Mouse (Mus musculus): ENCODE measurements around the gene Crebbp. TPM values are rescaled to one million over a fixed set of nuclear protein-coding genes. Genes with fewer than 3 reads are reported as not detected.
A peak's percentile ranks its signal among the peaks of the same experiment; 100 is the strongest.
"Not testable (repeated sequence)": the region's sequence is repeated elsewhere in the genome, so short reads cannot be mapped to it uniquely, and the experiment has no call there.

Gene Crebbp
- 41.2 and 41.6 TPM in 2 replicates for polyA plus RNA-seq (2015; fragmentation: Nextera tagmentation; extraction: Ambion mirVana)

GRCm38 (mm10) chr16:4213799-4214551 is at the start of gene Crebbp:
Gene Crebbp, minus strand, starts transcription at chr16:4213997.
- H3K9ac ChIP-seq = peak within 1 kb of the TSS; percentile 89
- WGBS = under 1% methylated on average over 66 of the region's 92 CpGs
- ATAC-seq (ENCODE audit: low FRiP score) = peak; percentile 94

DNA sequence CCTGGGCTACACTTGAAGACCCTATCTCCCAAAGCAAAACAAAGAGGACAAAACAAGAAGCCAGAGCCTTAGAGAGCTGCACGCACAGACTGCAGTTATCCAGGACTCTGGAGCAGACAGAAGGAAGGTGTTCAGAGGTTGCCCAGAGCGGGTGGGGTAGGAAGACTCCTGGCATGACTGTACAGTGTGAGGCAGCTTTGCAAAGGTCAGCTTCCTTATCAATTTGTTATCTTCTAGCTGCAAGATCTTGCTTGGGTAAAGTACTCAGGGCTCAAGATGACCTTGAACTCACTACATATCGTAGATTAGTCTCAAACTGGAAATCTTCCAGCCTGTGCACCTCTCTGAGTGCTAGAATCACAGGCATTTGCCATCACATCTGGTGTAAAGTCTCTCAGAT is 49.7 kb upstream of the Crebbp start:
- Histone ChIP-seq H3K9ac (no peak overlapping the region), H3K36me3 (no peaks in the 10 kb centered on the region), H3K9me3 (no peaks in the 10 kb centered on the region), H3K27me3 (peaks cover 5% of the 10 kb centered on the region; the same call in 1 of the 2 replicates), H3K27ac (no peak overlapping the region), H3K4me3 (no peak overlapping the region), H3K4me2 (no peak overlapping the region), H3K4me1 (replicated peaks) (peaks cover 9% of the 10 kb centered on the region)
- no peak for ATAC-seq (ENCODE audit: low FRiP score)
- 87% methylated on average over 3 of the region's 3 CpGs for WGBS

More at GRCm38 (mm10) chr16:4213799-4214551, at the start of gene Crebbp:
- Histone ChIP-seq H3K4me3 (peak within 1 kb of the TSS; percentile 95), H3K4me1 (replicated peaks) (peaks cover 31% of the 10 kb centered on the region), H3K4me2 (peak within 1 kb of the TSS; percentile 87), H3K36me3 (no peaks in the 10 kb centered on the region), H3K27me3 (peaks cover 12% of the 10 kb centered on the region; the same call in 1 of the 2 replicates), H3K9me3 (no peaks in the 10 kb centered on the region), H3K27ac (peak within 1 kb of the TSS; percentile 99)

DNA sequence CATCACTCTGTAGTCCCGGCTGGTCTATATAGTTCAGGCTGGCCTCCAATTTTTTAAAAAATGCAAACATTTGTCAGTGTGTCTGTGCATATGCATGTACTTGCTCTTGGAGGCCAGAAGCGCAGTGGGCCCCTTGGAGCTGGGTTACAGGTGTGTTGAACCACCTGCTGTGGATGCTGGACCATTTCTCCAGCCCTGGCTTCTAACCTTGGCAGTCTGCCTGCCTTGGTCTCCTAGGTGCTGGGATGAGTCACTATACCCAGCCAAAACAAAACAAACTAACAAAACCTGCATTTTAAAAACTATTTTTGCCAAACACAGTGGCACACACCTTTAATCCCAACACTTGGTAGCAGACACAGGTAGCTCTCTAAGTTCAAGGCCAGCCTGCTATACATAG is 43.7 kb upstream of the Crebbp start:
- H3K4me1 ChIP-seq (replicated peaks) = no peaks in the 10 kb centered on the region
- 79% methylated on average over 2 of the region's 2 CpGs for WGBS
- no peaks in the 10 kb centered on the region for H3K36me3 ChIP-seq
- ATAC-seq (ENCODE audit: low FRiP score) = no peak
- H3K9ac ChIP-seq = no peak overlapping the region
- H3K27me3 ChIP-seq = no peaks in the 10 kb centered on the region
- no peak overlapping the region for H3K27ac ChIP-seq
- H3K4me3 ChIP-seq = no peak overlapping the region
- no peaks in the 10 kb centered on the region for H3K9me3 ChIP-seq
- no peak overlapping the region for H3K4me2 ChIP-seq

- no peak overlapping the region for H3K9ac ChIP-seq
- no peak overlapping the region for H3K4me2 ChIP-seq
- peaks cover 18% of the 10 kb centered on the region for H3K9me3 ChIP-seq
- ATAC-seq (ENCODE audit: low FRiP score) = no peak
- H3K27me3 ChIP-seq = no peaks in the 10 kb centered on the region
- no peaks in the 10 kb centered on the region for H3K4me1 ChIP-seq (replicated peaks)
- 88% methylated on average over 3 of the region's 3 CpGs for whole genome bisulfite sequencing
- H3K27ac ChIP-seq = no peak overlapping the region
- H3K36me3 ChIP-seq = no peaks in the 10 kb centered on the region
- no peak overlapping the region for H3K4me3 ChIP-seq
These were observed 35.0 kb upstream of the Crebbp start for GRCm38 (mm10) chr16:4248791-4249190.

DNA sequence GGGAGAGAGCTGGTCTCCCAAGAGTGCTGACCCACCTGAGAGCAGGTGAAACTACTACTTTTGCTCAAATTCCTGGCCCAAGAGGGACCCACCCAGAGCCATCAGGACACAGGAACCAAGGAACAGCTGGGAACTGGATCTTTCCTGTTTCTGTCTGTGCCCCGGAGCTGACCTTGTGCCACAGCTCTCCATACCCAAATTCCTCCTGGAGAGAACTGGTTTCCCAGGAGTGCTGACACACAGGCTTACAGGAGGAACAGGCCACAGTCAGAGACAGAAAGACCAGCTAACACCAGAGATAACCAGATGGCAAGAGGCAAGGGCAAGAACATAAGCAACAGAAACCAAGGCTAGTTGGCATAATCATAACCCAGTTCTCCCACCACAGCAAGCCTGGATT is 31.4 kb upstream of the Crebbp start:
- H3K9ac ChIP-seq; H3K9me3 ChIP-seq; H3K4me2 ChIP-seq; H3K4me1 ChIP-seq (replicated peaks); ATAC-seq (ENCODE audit: low FRiP score); H3K36me3 ChIP-seq; H3K4me3 ChIP-seq; H3K27me3 ChIP-seq; H3K27ac ChIP-seq: not testable (repeated sequence)
- WGBS = 94% methylated on average over 1 of the region's 1 CpGs

DNA sequence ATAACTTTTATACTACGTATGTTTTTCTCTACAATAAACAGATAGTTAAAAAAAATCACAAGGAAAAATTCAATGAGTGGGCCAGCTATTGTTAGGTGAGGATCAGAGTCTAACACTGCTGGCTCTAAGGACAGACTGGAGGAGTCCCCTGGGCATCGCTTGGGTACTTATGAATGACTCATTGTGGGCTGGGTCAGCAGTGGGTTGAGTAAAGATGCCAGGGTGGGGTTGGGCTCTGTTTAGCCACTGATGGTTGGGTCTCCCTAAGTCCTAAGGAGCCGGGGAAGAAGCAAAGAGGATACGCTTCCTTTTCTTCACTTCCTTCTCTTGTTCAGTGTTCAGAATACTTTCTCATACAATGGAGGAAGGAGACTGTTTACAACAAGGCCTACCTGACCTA is 22.3 kb upstream of the Crebbp start:
- no peak for ATAC-seq (ENCODE audit: low FRiP score)
- Histone ChIP-seq H3K27ac (no peak overlapping the region), H3K9ac (no peak overlapping the region), H3K4me1 (replicated peaks) (no peaks in the 10 kb centered on the region), H3K9me3 (no peaks in the 10 kb centered on the region), H3K27me3 (no peaks in the 10 kb centered on the region), H3K36me3 (no peaks in the 10 kb centered on the region), H3K4me3 (no peak overlapping the region), H3K4me2 (no peak overlapping the region)
- WGBS = 91% methylated on average over 4 of the region's 4 CpGs

DNA sequence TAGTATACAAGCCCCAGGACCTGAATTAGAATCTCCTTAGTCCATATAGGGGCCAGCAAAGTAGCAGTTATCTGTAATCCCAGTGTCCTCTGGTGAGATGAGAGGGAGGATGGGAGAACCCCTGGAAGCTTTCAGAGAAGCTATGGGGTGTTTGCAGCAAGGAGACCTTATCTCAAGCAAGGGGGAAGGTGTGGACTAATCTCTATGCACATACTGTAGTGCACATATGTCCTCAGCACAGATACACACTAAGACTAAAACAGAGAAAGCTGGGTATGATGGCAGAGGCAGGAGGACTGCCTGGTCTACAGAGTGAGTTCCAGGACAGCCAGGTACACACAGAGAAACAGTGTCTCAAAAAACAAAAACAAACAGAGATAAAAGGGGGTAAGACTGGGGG is 21.8 kb upstream of the Crebbp start:
- no peak overlapping the region for H3K27ac ChIP-seq
- H3K36me3 ChIP-seq = no peaks in the 10 kb centered on the region
- no peak overlapping the region for H3K9ac ChIP-seq
- H3K4me1 ChIP-seq (replicated peaks) = no peaks in the 10 kb centered on the region
- H3K9me3 ChIP-seq = no peaks in the 10 kb centered on the region
- no peaks in the 10 kb centered on the region for H3K27me3 ChIP-seq
- no peak for ATAC-seq (ENCODE audit: low FRiP score)
- H3K4me3 ChIP-seq = no peak overlapping the region
- H3K4me2 ChIP-seq = no peak overlapping the region

DNA sequence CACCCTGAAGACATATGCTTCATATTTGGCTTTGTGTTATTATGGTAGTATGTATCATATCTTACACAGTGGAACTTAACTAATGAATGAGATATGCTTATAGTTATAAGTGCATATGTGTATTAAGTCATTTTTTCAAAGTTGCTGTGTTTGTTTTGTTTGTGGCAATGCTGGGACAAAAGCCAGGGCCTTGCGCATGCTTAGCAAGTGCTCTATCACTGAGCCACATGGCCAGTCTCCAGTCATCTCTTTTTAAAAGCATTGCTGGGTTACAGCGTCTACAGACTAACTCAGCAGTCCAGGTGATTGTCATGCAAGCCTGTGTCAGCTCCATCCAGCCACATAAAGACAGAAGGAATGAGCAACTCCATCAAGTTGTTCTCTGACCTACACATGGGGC is 12.0 kb upstream of the Crebbp start:
- 91% methylated on average over 2 of the region's 2 CpGs for WGBS
- ATAC-seq (ENCODE audit: low FRiP score) = no peak
- Histone ChIP-seq H3K4me1 (replicated peaks) (no peaks in the 10 kb centered on the region), H3K4me3 (no peak overlapping the region), H3K4me2 (no peak overlapping the region), H3K36me3 (no peaks in the 10 kb centered on the region), H3K9ac (no peak overlapping the region), H3K27ac (no peak overlapping the region), H3K27me3 (no peaks in the 10 kb centered on the region), H3K9me3 (no peaks in the 10 kb centered on the region)

DNA sequence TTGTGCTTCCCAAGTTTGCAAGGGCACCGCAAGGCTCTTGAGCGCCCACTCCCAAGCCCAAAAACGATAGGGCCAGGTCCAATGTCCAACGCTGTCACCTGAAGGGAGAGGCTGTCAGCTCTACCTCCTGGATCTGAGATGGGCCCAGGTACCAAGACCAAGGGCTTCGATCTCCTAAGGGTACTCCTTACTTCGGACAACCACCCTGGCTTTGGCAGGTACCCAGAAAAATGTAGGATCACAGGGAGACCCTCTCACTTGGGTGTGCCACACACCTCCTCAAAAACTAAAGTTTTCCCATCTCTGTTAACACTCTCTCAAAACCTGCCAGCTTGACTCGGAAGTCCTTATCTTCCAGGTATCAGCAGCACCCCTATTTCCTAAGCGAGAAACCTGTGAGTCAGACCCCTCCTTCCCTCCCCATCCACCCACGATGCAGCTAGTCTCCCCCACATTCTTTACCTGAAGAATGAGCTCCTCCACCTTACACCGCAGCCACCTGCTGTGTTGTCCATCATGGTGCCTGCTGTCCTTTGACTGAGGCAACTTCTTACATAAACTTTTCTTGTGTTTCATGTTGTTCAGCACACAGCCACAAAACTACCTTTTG is 939 bp upstream of the Crebbp start:
- Histone ChIP-seq H3K4me1 (replicated peaks) (peaks cover 27% of the 10 kb centered on the region), H3K36me3 (no peaks in the 10 kb centered on the region), H3K4me2 (peak overlapping the region; percentile 80), H3K4me3 (peak overlapping the region; percentile 95), H3K9ac (peak overlapping the region; percentile 89), H3K9me3 (no peaks in the 10 kb centered on the region), H3K27ac (peak overlapping the region; percentile 99), H3K27me3 (peaks cover 12% of the 10 kb centered on the region; the same call in 1 of the 2 replicates)
- WGBS = 46% methylated on average over 10 of the region's 10 CpGs
- peak; percentile 34 for ATAC-seq (ENCODE audit: low FRiP score)

DNA sequence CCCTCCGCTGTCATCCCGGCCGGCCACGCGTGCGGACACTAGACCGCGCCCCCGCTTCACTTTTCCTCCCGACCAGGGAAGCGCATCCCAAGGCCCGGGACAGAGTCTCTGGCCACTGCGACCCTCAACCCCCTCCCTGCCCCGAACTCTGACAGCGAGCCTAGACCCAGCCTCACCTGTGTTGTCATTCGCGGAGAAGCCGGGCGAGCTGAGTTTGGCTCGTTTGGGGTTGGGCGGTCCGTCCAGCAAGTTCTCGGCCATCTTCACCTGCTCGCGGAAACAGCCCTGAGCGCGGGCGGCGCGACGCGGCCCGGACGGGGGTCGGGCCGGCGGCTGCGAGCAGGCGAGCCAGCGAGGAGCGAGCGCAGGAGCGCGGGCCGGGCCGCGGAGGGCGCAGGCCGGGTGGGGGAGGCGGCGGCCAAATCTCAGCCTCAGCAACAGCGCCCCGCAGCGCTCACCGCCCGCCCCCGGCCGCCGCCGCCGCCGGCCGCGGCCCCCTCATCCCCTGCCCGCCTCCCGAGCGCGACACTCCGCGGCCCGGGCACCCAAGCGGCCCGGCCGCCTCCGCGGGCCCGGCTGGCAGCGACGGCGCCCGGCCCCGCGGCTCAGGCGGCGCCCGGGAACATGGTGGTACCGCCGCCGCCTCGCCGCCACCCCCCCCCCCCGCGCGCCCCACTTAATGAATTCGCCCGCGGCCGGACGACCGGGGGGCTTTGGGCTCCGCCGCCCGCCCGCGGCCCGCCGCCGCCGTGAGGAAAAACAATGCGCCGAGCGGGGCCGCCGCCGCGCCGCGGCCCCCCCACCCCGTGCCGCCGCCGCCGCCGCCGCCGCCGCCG is 616 bp downstream of the Crebbp start:
- ATAC-seq (ENCODE audit: low FRiP score) = peak; percentile 49
- H3K4me3 ChIP-seq = peak overlapping the region; percentile 95
- H3K4me2 ChIP-seq = peak overlapping the region; percentile 87
- H3K9me3 ChIP-seq = no peaks in the 10 kb centered on the region
- no peaks in the 10 kb centered on the region for H3K36me3 ChIP-seq
- WGBS = under 1% methylated on average over 59 of the region's 128 CpGs
- peaks cover 37% of the 10 kb centered on the region for H3K4me1 ChIP-seq (replicated peaks)
- H3K9ac ChIP-seq = peak overlapping the region; percentile 89
- H3K27ac ChIP-seq = peak overlapping the region; percentile 99
- peaks cover 9% of the 10 kb centered on the region; the same call in 1 of the 2 replicates for H3K27me3 ChIP-seq

DNA sequence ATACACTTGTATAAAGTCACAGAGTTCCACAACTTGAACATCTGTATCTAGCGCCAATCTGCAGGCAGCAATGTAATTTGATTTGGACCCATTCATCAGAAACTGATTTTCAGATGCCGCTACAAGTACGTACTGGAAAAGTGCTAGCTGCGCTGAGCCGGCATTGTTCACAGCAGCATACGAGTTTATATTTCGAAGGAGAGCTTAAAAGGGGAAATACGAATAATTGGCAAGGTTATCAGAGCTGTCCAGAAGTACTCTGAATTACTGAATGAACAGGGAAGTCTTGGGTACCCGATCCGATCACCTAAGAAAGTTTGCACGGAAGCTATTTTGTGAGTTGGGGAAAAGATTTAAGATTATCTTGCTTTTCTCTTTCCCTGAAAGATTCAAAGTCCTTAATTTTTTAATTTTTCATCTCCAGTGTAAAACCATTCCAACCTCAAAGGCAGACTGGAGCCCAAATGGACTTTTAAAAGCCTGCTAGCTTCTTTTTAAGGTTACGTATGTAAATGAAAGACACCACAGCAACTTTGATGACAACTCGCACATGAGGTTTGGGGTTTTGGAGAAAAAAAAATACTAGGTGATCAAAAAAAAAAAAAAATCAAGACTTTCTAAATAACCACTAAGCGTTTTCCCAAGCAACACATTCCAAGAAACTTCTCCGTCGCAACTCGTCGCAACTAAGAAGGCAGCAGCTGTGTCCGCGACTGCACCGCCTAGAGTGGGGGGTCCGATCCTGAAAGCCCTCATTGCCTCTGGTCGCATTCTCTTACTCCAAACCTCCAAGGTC is 1.4 kb downstream of the Crebbp start:
- H3K27ac ChIP-seq = peak overlapping the region; percentile 99
- H3K9ac ChIP-seq = peak overlapping the region; percentile 89
- WGBS = 7% methylated on average over 23 of the region's 23 CpGs
- peak overlapping the region; percentile 95 for H3K4me3 ChIP-seq
- ATAC-seq (ENCODE audit: low FRiP score) = no peak; the same call in 1 of the 2 replicates
- 0 out of 2 replicates have a peak, but pooled peaks cover 5% of the 10 kb centered on the region for H3K27me3 ChIP-seq
- H3K36me3 ChIP-seq = no peaks in the 10 kb centered on the region
- H3K4me2 ChIP-seq = peak overlapping the region; percentile 87
- peaks cover 45% of the 10 kb centered on the region for H3K4me1 ChIP-seq (replicated peaks)
- H3K9me3 ChIP-seq = no peaks in the 10 kb centered on the region
